Mouse (Mus musculus) G1E (cell line): ENCODE measurements at regions not wholly inside any gene's neighbourhood (a gene's known extent, or its start where the extent isn't known, plus 50 kb on each side); places are given as distances from the start of the nearest gene placed in this dataset.

Source experiments
- ATAC-seq: 2 replicates; pipeline ENCODE4 v1.8.0; 2016; ENCODE audit warnings: mild to moderate bottlenecking; ENCODE audit not compliant: insufficient number of reproducible peaks, poor library complexity, low FRiP score, severe bottlenecking; ENCODE audit errors: extremely low read depth
- DNase-seq: peaks from one replicate; pipeline ENCODE4 v3.0.0; 2012; ENCODE audit warnings: low spot score
- H3K27me3 ChIP-seq: 2 replicates; pipeline ENCODE4 v1.6.1; 2012; ENCODE audit warnings: mild to moderate bottlenecking, low read length, inconsistent platforms; ENCODE audit not compliant: insufficient read depth
- H3K36me3 ChIP-seq: replicated peaks from 2 replicates; pipeline ENCODE3; 2012; ENCODE audit warnings: mild to moderate bottlenecking, inconsistent platforms
- H3K4me1 ChIP-seq: 2 replicates; pipeline ENCODE4 v1.6.1; 2012; ENCODE audit warnings: low read depth, low read length, inconsistent platforms, mixed read lengths; ENCODE audit not compliant: insufficient read depth
- H3K4me3 ChIP-seq: 2 replicates; pipeline ENCODE4 v1.5.1; 2012; ENCODE audit warnings: low read depth, mild to moderate bottlenecking, inconsistent platforms, low read length, moderate library complexity, mixed read lengths
- H3K9me3 ChIP-seq: replicated peaks from 2 replicates; pipeline ENCODE4 v1.6.1; 2012; ENCODE audit warnings: inconsistent platforms
- CTCF ChIP-seq: IDR thresholded peaks from 2 replicates; pipeline ENCODE4 v1.5.1; 2012; ENCODE audit warnings: low read depth, low read length, inconsistent platforms, mixed read lengths
- GATA1 ChIP-seq: IDR thresholded peaks from 2 replicates; pipeline ENCODE4 v1.6.1; 2012; ENCODE audit warnings: borderline replicate concordance, low read length, inconsistent platforms, mixed read lengths
- GATA2 ChIP-seq: IDR thresholded peaks from 2 replicates; pipeline ENCODE4 v1.6.1; 2012; ENCODE audit warnings: low read depth, low read length, inconsistent platforms, borderline replicate concordance
- POLR2AphosphoS5 ChIP-seq: IDR thresholded peaks from 2 replicates; pipeline ENCODE4 v1.6.1; 2012; ENCODE audit warnings: low read depth, low read length, inconsistent platforms; ENCODE audit not compliant: insufficient replicate concordance
- TAL1 ChIP-seq: conservative IDR thresholded peaks from 2 replicates; pipeline ENCODE4 v1.6.1; 2012; ENCODE audit warnings: low read depth, low read length, inconsistent platforms, mixed read lengths

DNA sequence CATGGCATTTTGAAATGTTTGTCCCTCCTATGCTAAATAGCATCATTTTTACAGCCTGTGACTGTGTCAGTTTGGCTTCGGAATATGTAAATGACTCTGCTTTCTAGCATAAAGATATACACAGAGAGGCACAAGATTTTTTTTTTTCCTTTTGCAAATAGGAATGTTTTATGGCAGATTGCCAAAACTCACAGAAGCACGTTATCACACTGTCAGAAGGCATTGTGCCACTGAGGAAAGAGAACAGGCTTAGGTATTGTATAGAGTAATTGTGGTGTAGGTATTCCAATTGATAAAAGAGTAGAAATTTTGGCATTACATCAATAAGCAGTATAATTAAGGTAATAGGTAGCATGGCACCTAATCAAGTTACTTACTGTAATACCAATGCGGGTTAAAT, 988.5 kb upstream of the Tenm2 start:
- DNase-seq (no peak), ATAC-seq (no peak)
- H3K4me3 ChIP-seq, result no peak overlapping the region
- TF ChIP-seq CTCF, result no peak
- TF ChIP-seq TAL1, result no peak
- TF ChIP-seq GATA2, result no peak
- TF ChIP-seq POLR2AphosphoS5, result no peak
- TF ChIP-seq GATA1, result no peak
- H3K36me3 ChIP-seq, result no peaks in the 10 kb centered on the region
- H3K4me1 ChIP-seq, result no peaks in the 10 kb centered on the region
- H3K27me3 ChIP-seq, result no peaks in the 10 kb centered on the region
- H3K9me3 ChIP-seq, result no peaks in the 10 kb centered on the region

DNA sequence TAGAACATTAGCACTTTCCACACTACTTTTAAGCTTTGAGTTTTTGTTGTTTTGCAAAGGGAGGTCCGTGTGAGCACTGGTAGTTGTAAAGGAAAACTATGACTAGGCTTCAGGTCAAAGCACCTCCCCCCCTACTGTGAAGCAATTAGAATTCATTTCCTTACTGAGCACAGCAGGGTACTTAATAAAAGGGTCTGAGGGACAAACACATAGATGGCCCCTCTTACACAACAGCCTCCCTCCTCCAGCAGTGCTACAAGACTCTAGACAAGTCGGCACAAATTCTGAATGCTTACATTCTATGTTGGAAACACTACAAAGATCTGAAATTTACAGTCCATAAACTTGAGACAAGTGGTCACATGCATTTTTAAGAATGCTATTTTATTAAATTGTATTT, 967.6 kb upstream of the Tenm2 start:
- no peaks in the 10 kb centered on the region for H3K9me3 ChIP-seq
- TF ChIP-seq GATA2 (no peak), CTCF (no peak), GATA1 (no peak), TAL1 (no peak), POLR2AphosphoS5 (no peak)
- ATAC-seq, result no peak

DNA sequence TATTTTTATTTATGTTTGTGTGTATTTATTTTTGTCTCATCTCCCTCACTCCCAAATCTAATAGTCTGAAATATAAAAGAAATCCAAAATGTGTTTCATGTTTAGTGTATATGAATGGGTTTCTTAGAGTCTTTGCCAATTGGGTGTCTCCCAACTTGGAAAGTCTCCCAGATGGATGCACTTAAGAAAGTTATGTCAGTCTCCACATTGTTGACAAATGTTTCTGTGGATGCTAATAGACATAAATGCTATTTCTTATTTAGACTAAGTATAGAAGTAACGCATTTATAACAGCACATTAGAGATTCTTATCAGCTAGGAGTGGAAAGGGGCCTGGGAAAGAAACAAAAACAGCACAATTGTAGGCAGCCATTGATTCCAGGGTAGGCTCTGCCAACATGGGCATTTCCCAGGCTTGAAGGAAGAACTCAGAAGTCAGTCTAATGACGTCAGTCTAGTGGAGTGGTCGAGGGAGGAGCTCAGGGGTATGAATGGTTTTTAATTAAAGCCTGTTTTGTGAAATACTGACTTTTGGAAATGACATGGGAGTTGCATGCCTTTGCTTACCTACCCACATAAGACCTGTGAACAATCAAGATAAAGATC, 965.5 kb upstream of the Tenm2 start:
- ATAC-seq, result no peak

More for the DNA sequence above, 967.6 kb upstream of the Tenm2 start:
- no peak for DNase-seq
- Histone ChIP-seq H3K4me1 (no peaks in the 10 kb centered on the region), H3K4me3 (no peak overlapping the region), H3K36me3 (no peaks in the 10 kb centered on the region), H3K27me3 (no peaks in the 10 kb centered on the region)

DNA sequence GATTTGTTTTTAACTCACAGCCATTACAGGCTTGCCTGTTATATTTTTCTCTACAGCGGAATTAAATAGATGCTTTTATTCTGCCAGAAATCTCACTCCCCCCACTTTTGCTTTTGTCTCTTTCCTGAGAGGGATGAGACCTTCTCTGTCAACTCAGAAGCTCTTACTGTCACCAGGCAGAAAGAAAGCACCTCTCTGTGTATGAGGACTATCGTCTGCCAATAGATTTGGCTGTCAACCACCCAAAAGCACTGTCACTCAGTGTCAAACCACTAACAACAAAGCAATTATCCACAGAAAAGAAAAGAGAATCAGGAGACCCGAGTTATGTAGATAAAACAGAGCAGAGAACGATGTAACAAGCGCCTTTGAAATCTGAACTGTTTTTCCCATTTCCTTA, 958.0 kb upstream of the Tenm2 start:
- no peak for TF ChIP-seq CTCF
- no peak for TF ChIP-seq GATA1
- no peak for TF ChIP-seq GATA2
- TF ChIP-seq TAL1, result no peak
- TF ChIP-seq POLR2AphosphoS5, result no peak
- no peaks in the 10 kb centered on the region for H3K36me3 ChIP-seq
- H3K4me1 ChIP-seq, result no peaks in the 10 kb centered on the region
- no peak for ATAC-seq
- no peak for DNase-seq
- H3K4me3 ChIP-seq, result no peak overlapping the region
- H3K27me3 ChIP-seq, result no peaks in the 10 kb centered on the region
- H3K9me3 ChIP-seq, result no peaks in the 10 kb centered on the region

More for the DNA sequence above, 965.5 kb upstream of the Tenm2 start:
- DNase-seq, result no peak
- Histone ChIP-seq H3K4me3 (no peak overlapping the region), H3K27me3 (no peaks in the 10 kb centered on the region), H3K36me3 (no peaks in the 10 kb centered on the region), H3K4me1 (no peaks in the 10 kb centered on the region), H3K9me3 (no peaks in the 10 kb centered on the region)
- TF ChIP-seq TAL1 (no peak), GATA2 (no peak), POLR2AphosphoS5 (no peak)

DNA sequence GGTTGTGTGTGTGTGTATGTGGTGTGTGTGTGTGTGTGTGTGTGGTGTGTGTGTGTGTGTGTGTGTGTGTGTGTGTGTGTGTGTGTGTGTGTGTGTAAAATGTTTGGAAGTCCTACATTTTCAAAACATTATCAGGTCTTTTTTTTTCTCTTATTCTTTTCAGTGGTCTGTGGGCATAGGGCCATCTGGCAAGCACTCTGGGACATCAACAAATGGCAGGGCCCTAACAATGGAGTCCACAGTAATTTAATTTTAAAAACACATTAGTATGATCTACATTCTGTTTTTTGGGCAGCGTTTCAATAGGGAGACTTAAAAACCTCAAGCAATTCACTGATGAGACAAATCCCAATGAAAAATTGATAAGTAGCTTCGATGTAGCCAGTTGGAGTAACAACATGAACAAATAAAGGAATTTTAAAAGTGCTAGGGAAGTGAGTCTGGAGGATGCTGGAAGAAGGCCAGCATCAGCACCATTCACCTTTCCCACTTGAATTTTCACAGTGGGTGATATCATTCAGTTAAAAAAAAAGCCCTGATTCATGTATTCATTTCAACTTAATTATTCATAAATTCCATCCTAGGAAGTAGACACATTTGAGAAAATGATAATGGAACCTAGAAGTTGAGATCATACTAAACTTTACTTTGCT, 956.3 kb upstream of the Tenm2 start:
- no peak overlapping the region for H3K4me3 ChIP-seq
- H3K36me3 ChIP-seq, result no peaks in the 10 kb centered on the region
- no peaks in the 10 kb centered on the region for H3K4me1 ChIP-seq
- ATAC-seq (no peak), DNase-seq (no peak)
- no peaks in the 10 kb centered on the region for H3K27me3 ChIP-seq
- H3K9me3 ChIP-seq, result no peaks in the 10 kb centered on the region
- TF ChIP-seq CTCF (no peak), TAL1 (no peak), GATA1 (no peak), GATA2 (no peak), POLR2AphosphoS5 (no peak)

DNA sequence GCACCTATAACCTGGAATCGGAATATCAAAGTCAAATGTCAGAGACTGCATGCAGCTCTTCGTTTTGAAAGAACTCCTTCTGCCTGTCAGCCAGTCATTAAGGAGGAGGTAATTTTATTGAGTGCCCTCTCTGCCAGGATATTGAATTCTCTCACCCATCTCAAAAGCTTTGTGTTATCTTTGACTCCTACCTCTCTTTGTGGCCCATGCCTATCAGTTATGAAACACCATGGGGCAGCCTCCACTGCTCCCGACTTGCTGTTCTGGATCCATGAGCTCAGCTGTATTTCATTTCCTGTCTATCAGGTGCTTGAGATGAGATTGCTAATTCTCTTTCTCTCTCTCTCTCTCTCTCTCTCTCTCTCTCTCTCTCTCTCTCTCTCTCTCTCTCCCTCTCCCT, 955.7 kb upstream of the Tenm2 start:
- Histone ChIP-seq H3K27me3 (no peaks in the 10 kb centered on the region), H3K36me3 (no peaks in the 10 kb centered on the region), H3K9me3 (no peaks in the 10 kb centered on the region), H3K4me1 (no peaks in the 10 kb centered on the region), H3K4me3 (no peak overlapping the region)
- TF ChIP-seq TAL1, result no peak
- no peak for TF ChIP-seq GATA2
- TF ChIP-seq CTCF, result no peak
- TF ChIP-seq GATA1, result no peak
- no peak for TF ChIP-seq POLR2AphosphoS5
- ATAC-seq, result no peak
- no peak for DNase-seq

DNA sequence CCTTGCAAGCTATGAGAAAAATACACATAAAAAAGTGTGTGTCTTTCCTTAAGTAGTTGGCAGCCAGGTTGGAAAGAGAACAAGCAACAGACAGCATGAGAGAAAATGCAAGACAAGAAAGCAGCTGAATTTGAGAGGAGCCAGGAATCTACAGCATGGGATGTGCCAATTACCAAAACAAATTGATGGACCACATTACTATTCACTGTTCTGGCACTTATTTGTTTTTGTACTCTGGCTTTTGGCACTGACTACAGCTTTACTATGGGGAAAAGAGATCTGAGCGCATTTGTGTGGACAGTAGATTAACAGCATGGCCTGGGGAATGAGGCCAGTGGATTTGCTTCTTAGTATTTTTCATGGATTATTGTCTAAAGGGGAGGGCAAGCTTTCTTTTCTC, 935.0 kb upstream of the Tenm2 start:
- Histone ChIP-seq H3K27me3 (no peaks in the 10 kb centered on the region), H3K4me3 (no peak overlapping the region), H3K36me3 (no peaks in the 10 kb centered on the region), H3K9me3 (no peaks in the 10 kb centered on the region), H3K4me1 (no peaks in the 10 kb centered on the region)
- no peak for DNase-seq
- no peak for ATAC-seq
- TF ChIP-seq TAL1 (no peak), CTCF (no peak), POLR2AphosphoS5 (no peak), GATA1 (no peak), GATA2 (no peak)
